In the genomic region with DNA sequence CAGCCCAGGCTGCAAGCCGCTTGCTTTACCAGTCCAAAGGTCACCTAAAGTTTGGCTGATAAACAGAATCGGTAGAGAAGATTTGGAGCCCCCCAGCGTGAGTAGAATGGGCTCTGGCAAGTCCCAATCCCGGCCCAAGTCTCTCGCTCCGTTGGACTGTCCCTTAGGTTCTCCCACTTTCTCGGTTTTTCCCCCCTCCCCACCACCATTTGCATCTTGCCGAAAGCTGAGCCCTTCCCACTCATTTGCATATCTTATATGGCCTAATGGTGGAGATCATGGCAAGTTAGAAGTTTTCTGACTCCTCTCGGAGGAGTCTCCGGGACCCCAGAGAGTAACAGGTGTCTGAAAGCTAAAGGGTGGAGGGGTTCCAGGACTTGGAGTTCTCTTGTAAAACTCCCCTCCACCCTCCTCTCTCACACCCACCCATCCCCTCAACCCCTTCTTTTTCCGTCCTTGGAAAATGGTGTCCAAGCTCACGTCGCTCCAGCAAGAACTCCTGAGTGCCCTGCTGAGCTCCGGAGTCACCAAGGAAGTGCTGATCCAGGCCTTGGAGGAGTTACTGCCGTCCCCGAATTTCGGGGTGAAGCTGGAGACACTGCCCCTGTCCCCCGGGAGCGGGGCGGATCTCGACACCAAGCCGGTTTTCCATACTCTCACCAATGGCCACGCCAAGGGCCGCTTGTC, we compare ENCODE assay signal across 8 mouse cellular contexts. TPM values are rescaled to one million over a fixed set of nuclear protein-coding genes. Genes with fewer than 3 reads are reported as not detected.
DNase-seq lines count a peak whose midpoint lies in the region; ATAC-seq lines count a peak whose summit lies in the region.

No protein-coding gene starts in this region.

- no peak for DNase-seq in heart, adult 8-10 months (ENCODE audit: low spot score)
- no peak for DNase-seq in embryonic facial prominence, embryonic 14.5 days (ENCODE audit: low spot score)
- peak; percentile 48 for DNase-seq in neural tube, embryonic 10.5 days (ENCODE audit: extremely low spot score, low spot score)
- no peak for DNase-seq in ovary, postnatal 36 days (ENCODE audit: low spot score)
- DNase-seq in cerebellum, postnatal 14 days: no peak
- DNase-seq in layer of hippocampus, adult 8-10 months (ENCODE audit: low spot score in 2 of 2): no peak

- no peak overlapping the region for H3K9ac ChIP-seq in heart, embryonic 12.5 days
- H3K9ac ChIP-seq in embryonic facial prominence, embryonic 14.5 days (ENCODE audit: low read depth, low read length): no peak overlapping the region
- H3K9ac ChIP-seq in limb, embryonic 12.5 days (replicated peaks): no peak overlapping the region

- H3K27ac ChIP-seq in heart, embryonic 12.5 days (ENCODE audit: poor library complexity, severe bottlenecking): no peak overlapping the region
- no peak overlapping the region for H3K27ac ChIP-seq in embryonic facial prominence, embryonic 14.5 days (replicated peaks; ENCODE audit: low read depth, low read length)
- no peak overlapping the region for H3K27ac ChIP-seq in limb, embryonic 12.5 days

- no peaks in the 10 kb centered on the region for H3K9me3 ChIP-seq in heart, embryonic 12.5 days (replicated peaks)
- no peaks in the 10 kb centered on the region for H3K9me3 ChIP-seq in embryonic facial prominence, embryonic 14.5 days (ENCODE audit: control insufficient read depth, low read length)
- no peaks in the 10 kb centered on the region for H3K9me3 ChIP-seq in limb, embryonic 12.5 days

- H3K4me2 ChIP-seq in heart, embryonic 12.5 days: peak overlapping the region; percentile 56
- 0 out of 2 replicates have a peak overlapping the region, but pooled peaks have one; percentile 5 for H3K4me2 ChIP-seq in embryonic facial prominence, embryonic 14.5 days (ENCODE audit: low read depth, low read length)
- H3K4me2 ChIP-seq in limb, embryonic 12.5 days: peak overlapping the region; percentile 33

- peaks cover 77% of the 10 kb centered on the region for H3K27me3 ChIP-seq in heart, embryonic 12.5 days (replicated peaks)
- H3K27me3 ChIP-seq in embryonic facial prominence, embryonic 14.5 days (replicated peaks; ENCODE audit: control insufficient read depth, insufficient read depth, low read length): peaks cover 76% of the 10 kb centered on the region
- peaks cover 78% of the 10 kb centered on the region for H3K27me3 ChIP-seq in limb, embryonic 12.5 days

- H3K4me1 ChIP-seq in heart, embryonic 12.5 days (replicated peaks): peaks cover 37% of the 10 kb centered on the region
- peaks cover 6% of the 10 kb centered on the region; the same call in 1 of the 2 replicates for H3K4me1 ChIP-seq in embryonic facial prominence, embryonic 14.5 days (ENCODE audit: control insufficient read depth, insufficient read depth, low read length)
- peaks cover 36% of the 10 kb centered on the region for H3K4me1 ChIP-seq in limb, embryonic 12.5 days (replicated peaks)

- peak overlapping the region; percentile 37 for H3K4me3 ChIP-seq in heart, embryonic 12.5 days
- peak overlapping the region; percentile 7; the same call in 1 of the 2 replicates for H3K4me3 ChIP-seq in embryonic facial prominence, embryonic 14.5 days (ENCODE audit: low read depth, low read length)
- peak overlapping the region; percentile 23 for H3K4me3 ChIP-seq in limb, embryonic 12.5 days (replicated peaks)

- no peaks in the 10 kb centered on the region for H3K36me3 ChIP-seq in heart, embryonic 12.5 days
- H3K36me3 ChIP-seq in embryonic facial prominence, embryonic 14.5 days (ENCODE audit: control insufficient read depth, insufficient read depth, low read length): no peaks in the 10 kb centered on the region
- no peaks in the 10 kb centered on the region for H3K36me3 ChIP-seq in limb, embryonic 12.5 days

- under 1% methylated on average over 24 of the region's 24 CpGs for WGBS in heart, embryonic 12.5 days
- 2% methylated on average over 24 of the region's 24 CpGs for WGBS in embryonic facial prominence, embryonic 14.5 days
- WGBS in limb, embryonic 12.5 days: 1% methylated on average over 24 of the region's 24 CpGs

- ATAC-seq in heart, embryonic 12.5 days (ENCODE audit: insufficient number of reproducible peaks, low FRiP score): 0 out of 2 replicates have a peak, but pooled peaks have one; percentile 9
- ATAC-seq in embryonic facial prominence, embryonic 14.5 days (ENCODE audit: low read depth): no peak
- ATAC-seq in limb, embryonic 12.5 days (ENCODE audit: insufficient number of reproducible peaks, insufficient read depth, low FRiP score, low TSS enrichment, low read depth): no peak

RNA-seq across cellular contexts. Expression of a gene that starts 0.9 kb away (rescaled TPM):
- polyA plus RNA-seq in heart, embryonic 12.5 days (2016; fragmentation: Nextera tagmentation; extraction: Ambion mirVana): 0.09 and 0.24 TPM in 2 replicates
- total RNA-seq in heart, adult 8-10 months (2022): not detected
- polyA plus RNA-seq in embryonic facial prominence, embryonic 14.5 days (2014; fragmentation: Nextera tagmentation; extraction: Ambion mirVana): 0.09 TPM in 1 of 2 replicates, not detected in the other
- polyA plus RNA-seq in limb, embryonic 12.5 days (2016; fragmentation: Nextera tagmentation; extraction: Ambion mirVana): not detected in 2 replicates
- total RNA-seq in layer of hippocampus, adult 8-10 months (2022): under 1 TPM in 3 of 4 experiments, not detected in 1; 0.32 to 0.66 (median 0.63) TPM

Comparison
In these comparisons a context has a peak if more than half of its experiments do, and no peak if none do; other contexts are left out.
1. H3K4me2 ChIP-seq: peak in every context shown above with its lines; median percentile 56 in heart, embryonic 12.5 days; 33 in limb, embryonic 12.5 days; 5 in embryonic facial prominence, embryonic 14.5 days.